Mouse (Mus musculus) T-cell, adult 2 months (primary cell): ENCODE measurements around the gene Ank3.

Experiments used
- DNase-seq: peaks from one replicate; pipeline ENCODE4 v3.0.0; 2022; ENCODE audit warnings: low spot score

Gene Ank3

DNA sequence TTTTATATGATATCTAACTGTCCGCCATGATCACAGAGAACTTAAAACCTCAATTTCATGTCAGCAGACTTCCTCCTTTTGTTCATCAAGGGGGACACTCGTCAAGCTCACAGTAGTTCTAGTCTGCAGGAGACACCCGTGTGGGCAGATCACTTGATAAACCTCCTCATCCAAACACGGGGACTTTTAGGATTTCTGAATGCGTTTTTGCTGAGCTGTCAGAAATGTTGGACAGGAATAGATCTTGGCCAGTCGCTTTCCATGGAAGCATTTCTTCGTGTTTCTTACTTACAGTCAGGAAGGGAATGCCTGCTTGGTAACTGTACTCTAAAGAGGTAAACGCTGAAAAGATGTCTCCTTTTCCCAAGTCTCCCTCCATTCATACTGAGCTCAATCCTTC, 598.5 kb downstream of the Ank3 start:
- DNase-seq: no peak

DNA sequence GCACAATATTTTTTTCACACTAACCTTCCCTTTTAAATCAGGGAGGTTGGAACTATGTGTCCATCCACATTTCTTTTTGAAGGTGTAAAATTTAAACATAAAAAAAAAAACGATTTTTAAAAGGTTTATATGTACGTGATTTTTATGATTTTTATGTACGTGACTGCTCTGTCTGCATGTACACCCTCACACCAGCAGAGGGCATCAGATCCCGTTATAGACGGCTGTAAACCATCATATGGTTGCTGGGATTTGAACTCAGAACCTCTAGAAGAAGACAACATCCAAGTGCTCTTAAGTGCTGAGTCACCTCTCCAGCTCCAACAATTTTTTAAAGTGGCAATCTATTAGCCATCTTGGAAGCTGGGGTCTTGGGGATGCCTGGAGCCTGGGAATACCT, 605.5 kb downstream of the Ank3 start:
- no peak for DNase-seq

- DNase-seq: no peak
These were observed 606.3 kb downstream of the Ank3 start for GRCm38 (mm10) chr10:70004831-70005230.

DNA sequence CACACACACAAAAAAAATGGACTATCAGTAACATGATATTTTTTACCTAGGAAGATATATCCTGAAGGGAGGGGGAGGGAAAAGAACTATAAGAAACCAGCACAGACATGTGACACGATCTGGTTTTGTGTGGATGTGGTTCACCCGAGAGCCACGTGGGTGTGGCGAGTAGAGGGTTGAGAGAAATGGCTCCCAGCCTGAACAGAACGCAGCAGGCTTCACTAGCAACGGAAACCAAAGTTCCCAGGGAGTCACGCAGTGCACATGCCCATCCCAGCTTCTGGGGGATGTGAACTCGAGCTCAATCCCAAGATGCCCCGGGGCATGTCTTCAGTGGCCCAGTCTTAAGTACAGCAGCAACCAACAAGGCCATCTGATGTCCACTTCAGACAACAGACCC, 607.8 kb downstream of the Ank3 start:
- DNase-seq: no peak

GRCm38 (mm10) chr10:70011738-70012137, 613.2 kb downstream of the Ank3 start:
- DNase-seq: no peak

DNA sequence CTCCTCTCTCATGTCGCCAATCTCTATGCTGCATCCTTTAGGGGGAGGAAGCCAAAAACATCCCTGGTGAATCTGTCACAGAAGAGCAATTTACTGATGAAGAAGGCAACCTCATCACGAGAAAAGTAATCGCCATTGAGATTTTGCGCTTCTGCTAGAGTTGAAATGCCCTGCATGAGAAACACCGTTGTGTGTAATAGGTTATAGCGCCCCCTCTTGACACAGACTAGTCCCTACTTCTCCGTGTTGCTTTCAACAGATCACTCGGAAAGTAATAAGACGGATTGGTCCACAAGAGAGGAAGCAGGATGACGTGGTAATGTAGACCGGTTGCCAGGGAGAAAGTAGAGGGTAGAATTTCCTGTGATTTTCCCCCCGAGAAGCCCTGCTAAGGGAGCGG, 615.4 kb downstream of the Ank3 start:
- DNase-seq: no peak

DNA sequence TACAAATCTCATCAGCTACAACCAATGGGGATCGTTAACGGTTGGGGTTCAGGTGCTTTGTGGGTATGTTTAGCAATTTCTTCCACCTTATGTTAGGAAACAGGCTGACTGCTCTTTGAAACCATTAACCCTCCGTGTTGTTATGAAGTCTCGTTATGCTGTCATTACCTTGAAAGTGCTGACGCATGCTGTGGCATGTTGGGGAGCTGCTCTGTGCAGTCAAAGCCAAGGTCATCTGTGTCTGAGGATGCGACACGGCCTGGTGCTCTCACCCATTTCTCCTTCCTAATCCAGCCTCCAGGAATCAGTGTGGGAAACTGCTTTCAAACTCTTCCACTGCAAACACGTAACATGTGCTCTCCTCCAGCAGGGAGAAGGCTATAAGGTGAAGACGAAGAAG, 616.6 kb downstream of the Ank3 start:
- DNase-seq: no peak

DNA sequence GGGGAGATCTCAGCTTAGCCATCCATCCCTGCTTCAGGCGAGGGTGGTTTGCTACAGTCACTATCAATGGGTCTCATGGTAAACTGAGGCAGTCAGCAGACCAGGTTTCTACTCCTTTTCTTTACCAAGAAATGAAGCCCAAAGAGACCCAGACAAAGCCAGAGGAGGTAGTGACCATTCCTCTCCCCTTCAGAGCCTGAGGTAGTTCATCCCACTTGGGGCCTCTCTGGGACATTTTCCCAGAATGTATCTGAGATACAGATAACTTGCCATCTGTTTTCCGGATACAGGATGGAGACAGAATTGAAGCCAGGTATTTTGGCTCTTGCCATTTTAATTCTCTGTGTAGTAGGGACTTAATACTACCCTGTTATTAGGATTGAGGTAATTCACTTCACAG, 620.1 kb downstream of the Ank3 start:
- DNase-seq: no peak

DNA sequence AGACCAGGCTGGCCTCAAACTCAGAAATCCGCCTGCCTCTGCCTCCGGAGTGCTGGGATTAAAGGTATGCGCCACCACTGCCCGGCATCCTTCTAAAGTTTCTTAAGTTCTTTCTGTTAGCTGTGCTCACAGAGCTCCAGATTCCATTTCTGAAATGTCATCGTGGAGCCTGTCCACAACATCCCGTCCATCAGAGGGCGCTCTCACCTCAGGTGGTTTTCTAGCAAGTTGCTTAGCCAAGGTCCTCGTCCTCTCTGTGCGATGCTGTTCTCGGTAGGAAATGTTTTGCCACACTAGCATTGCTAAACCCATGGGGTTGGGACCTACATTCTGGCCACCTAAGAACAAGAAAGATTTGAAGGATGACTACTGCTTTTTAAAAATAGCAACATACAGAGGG, 623.1 kb downstream of the Ank3 start:
- peak; percentile 56 for DNase-seq

GRCm38 (mm10) chr10:70022596-70022995, 624.0 kb downstream of the Ank3 start:
- DNase-seq: no peak

GRCm38 (mm10) chr10:70023861-70024260, 625.3 kb downstream of the Ank3 start:
- no peak for DNase-seq

DNA sequence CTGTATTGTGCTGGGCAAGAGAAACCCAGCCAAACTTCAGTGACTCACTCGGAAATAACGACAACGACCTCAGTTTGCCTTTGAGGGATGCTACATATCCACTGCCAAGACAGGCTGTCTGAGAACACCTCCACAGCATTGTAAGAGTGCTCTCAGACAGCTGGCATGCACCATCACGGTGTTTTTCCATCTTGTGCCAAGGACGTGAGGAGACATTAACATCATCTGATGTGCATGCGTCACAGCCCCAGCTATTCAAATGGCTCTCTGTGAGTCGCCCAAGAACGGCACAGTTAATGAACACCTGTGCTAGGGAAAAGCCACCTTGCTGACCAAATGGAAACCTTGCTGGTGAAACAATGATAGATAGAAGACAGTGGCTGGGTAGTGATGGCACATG, 633.4 kb downstream of the Ank3 start:
- DNase-seq: no peak

DNA sequence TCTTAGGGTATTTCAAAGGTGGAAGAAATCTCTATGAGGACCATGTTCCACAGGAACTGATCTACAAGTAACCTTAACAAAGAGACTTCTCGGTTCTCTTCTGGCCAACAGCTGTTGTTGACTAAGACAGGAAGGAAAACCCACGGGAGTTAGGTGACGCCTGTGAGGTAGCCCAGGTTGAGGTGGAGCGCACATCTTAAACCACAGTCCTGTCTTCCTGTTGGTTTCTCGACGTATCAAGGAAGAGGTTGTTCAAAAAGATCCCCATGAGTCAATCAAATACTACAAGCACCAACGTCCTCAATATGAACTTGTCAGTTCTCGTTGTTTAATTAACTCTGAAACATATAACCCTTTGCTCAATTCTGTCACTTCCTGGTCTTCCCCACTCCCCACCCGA, 634.4 kb downstream of the Ank3 start:
- DNase-seq: peak; percentile 65

GRCm38 (mm10) chr10:70033856-70034255, 635.3 kb downstream of the Ank3 start:
- no peak for DNase-seq

DNA sequence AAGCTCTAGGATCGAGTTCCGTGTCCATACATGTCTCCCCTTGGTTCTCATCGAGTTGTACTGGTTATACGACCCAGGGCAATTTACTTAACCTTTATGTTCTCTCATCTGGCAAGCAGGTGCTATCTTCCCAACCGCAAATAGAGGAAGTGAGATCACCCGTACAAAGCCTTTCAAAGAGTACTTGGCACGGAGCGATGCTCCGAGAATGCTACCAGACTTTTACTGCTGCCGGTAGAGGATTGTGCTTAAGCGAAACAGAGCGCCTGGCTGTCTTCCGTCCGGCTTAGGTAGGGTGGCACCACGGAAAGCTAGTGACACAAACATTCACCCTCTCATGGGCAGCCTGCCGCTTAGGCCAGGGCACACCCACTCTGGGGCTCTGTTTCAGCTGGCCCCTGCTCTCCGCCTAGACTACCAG, 641.3 kb downstream of the Ank3 start:
- peak; percentile 68 for DNase-seq

DNA sequence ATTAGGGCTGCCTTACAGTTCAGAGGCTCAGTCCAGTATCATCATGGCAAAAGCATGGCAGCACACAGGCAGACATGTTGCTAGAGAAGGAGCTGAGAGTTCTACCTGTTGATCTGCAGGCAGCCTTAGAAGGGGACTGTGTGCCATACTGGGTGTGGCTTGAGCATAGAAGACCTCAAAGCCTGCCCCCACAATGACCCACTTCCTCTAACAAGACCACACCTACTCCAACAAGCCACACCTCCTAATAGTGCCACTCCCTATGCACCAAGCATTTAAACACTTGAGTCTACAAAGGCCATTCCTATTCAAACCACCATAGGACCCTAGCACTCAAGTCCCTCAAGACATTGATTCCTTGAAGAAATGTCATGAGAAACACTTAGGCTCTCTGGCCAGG, 643.0 kb downstream of the Ank3 start:
- no peak for DNase-seq

DNA sequence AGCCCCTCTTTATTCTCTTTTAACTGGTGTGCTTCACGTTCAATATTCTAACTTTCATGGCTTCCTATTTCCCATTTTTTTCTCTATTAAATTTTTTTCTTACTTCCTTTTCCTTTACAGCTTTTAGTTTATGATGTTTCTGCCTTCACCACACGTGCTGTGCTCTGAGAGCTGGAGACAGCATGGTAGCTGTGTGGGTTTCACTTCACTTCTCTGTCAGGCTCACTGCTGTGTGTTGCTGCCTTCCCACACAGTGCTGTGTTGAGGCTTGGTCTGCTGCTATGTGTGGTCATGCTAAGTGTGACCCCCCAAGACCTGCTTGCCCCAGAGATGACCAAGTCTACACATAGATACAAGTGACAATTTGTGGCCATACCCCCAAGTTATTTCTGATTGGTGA, 647.1 kb downstream of the Ank3 start:
- no peak for DNase-seq

DNA sequence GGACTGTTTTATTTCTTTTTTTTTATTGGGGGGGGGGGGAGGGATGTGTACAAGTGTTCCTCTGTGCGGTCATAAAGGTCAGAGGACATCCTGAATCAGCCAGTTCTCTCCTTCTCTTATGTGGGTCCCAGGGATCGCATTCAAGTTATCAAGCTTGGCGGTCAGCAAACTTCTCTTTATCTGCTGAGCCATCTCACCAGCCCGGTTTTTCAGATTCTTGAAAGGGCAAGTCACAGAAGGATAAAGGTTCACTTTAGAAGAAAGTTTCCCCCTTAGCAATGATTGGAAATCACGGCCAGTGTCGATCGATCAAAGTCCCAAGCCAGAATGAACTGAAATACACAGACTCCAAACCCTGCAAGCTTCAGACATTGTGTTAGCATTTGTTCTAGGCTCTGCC, 651.2 kb downstream of the Ank3 start:
- no peak for DNase-seq

- no peak for DNase-seq
These were observed 656.7 kb downstream of the Ank3 start for GRCm38 (mm10) chr10:70055291-70055690.

DNA sequence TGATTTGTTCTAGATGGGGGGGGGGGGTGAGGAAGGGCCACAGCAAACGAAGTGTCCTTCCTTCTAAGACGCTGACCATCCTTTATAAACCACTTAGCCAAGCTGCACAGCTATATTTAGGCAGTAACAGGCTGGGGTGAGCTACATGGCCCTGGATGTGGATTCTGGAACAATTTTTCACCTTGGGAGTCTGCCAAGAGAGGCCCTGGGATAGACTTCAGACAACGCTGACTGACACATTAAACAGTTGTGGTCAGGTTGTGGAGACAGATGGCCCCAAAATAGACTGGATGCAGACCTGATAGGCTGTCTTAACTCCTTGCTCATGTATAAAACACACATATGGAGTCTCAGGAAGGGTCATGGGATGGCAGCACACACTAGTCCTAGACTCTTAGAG, 658.5 kb downstream of the Ank3 start:
- no peak for DNase-seq

GRCm38 (mm10) chr10:70060021-70060688, 661.6 kb downstream of the Ank3 start:
- DNase-seq: no peak

- DNase-seq: no peak
These were observed 662.1 kb downstream of the Ank3 start for GRCm38 (mm10) chr10:70060689-70061081.

DNA sequence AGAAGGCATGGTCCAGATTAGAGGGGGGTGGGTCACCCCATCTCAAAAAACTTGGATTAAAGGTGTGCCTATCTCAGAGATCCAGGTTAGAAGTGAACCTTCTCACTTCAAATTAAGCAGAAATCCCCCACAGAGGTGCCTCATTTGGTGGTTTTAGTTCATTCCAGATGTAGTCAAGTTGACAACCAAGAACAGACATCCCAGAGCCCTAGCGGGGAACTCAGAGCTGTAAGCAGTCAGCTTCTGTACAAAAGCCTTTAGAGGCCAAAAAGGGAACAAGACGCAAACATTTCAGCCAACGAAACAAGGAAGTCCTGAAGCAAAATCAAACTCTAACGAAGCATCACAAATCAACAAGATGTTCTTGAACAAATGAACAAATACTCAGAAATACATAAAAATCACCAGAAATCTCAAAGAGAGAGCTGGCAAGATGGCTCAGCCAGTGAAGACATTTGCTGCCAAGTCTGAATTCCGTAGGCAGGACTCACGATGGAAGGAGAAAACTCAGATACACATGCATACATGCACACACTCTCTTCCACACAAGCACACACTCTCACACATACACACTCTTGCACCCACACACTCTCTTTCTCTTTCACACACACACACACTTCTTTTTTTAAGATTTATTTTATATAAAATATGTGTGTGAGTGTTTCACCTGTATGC, 665.4 kb downstream of the Ank3 start:
- DNase-seq: no peak

- DNase-seq: no peak
These were observed 666.6 kb downstream of the Ank3 start for GRCm38 (mm10) chr10:70065191-70065590.
